Mouse (Mus musculus): Measurements from ENCODE around the gene Asb7. TPM values are rescaled to one million over a fixed set of nuclear protein-coding genes. Genes with fewer than 3 reads are reported as not detected.

The Asb7 gene
- polyA plus RNA-seq, 1 experiment from 2014 or later = 15.4 TPM

Other genes with a start within 250 kb of the Asb7 start
- gene Lins1, start 293 bp upstream of the Asb7 start, polyA plus RNA-seq (2015; fragmentation: Nextera tagmentation; extraction: Ambion mirVana) = 16.1 and 17.3 TPM in 2 replicates
- 5.5 and 5.6 TPM in 2 replicates for gene Cers3, start 53.9 kb upstream of the Asb7 start, polyA plus RNA-seq (2015; fragmentation: Nextera tagmentation; extraction: Ambion mirVana)
- 10.0 and 13.2 TPM in 2 replicates for gene Adamts17, start 150.1 kb upstream of the Asb7 start, polyA plus RNA-seq (2015; fragmentation: Nextera tagmentation; extraction: Ambion mirVana)